Mouse (Mus musculus): ENCODE measurements around the gene Tex33.

Tex33 gene

DNA sequence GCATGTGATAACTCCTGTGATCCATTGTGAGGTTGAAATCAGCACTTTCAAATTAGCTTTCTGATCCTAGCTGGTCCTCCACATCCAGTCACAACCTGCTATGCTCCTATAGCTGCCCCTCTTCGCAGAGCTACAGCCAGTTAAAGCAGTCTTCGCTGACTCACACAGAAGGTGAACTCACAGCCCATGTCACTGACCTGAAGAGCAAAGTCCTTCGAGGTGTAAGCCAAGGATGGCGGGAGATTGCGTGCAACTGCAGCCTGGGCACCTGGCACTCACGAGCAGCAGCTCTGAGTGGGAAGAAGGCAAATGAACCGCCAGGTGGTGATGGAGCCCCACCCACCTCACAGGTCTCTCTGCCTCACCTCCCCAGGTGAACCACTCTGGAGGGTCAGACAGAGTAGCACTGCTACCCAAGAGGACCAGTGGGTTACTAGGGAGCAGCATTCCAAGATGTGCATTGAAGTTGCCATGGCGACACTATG, at the start of gene Tex33:
TSS of gene Tex33 (minus strand) at position 435 of the 485 bp plus-strand sequence.
- in situ Hi-C loops (cut with MseI, MboI): no loop called here

DNA sequence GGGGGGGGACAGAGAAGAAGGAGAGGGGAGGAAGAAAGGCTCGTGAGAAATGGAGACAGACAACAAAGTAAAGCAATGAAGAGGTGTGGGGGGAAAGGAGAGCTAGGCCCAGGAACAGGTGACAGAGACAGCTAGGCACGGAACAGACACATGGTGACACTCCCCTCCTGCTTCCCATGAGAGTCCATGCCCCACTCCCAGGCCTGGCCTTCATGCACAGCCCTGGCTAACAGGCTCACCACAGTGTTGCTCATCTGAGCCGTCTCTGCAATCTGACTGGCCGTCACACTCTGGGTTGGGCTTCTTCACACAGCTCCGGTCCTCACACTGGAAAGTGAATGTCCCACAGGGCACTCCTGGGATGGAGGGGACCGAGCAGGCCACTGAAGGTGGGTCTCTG, 48.1 kb upstream of the Tex33 start:
- in situ Hi-C loops (cut with MseI, MboI): no loop called here

DNA sequence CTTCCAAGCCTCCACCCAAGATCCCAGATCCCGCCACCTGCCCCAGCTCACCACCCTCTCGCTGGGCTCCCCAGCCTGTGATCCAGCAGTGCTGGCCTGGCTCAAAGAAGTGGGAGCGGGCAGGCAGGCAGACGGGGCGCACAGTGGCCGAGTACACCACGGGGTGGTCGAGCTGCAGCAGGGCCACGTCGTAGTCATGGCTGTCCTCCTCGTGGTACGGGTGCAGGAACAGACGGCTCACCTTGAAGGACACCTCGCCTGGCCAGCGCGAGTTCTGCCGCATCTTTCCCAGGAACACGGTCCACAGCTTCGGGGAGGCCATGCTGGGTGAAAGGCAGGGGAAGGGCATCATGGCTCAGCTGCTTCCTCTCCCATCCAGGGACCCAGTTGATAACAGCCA, 46.5 kb upstream of the Tex33 start:
- in situ Hi-C loops (cut with MseI, MboI): no loop called here

DNA sequence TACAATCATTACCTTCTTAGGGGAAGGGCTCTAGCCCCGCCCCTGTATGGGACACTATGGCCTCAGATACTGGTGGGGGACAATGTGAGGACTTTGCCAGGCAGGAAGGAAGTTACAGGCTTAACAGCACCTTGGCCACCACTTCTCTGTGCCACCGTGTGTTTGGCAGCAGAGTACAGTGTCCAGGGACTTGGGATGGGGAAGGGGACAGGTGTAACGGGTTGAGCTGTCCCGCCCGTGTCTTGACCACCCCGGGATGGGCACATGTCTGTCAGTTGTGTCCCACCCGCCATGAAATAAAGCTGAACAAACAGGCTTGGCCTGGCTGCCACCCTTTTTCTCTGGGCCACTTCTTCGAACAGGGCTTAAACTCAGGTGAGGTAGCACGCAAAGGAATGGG, 43.3 kb upstream of the Tex33 start:
- in situ Hi-C loops (cut with MseI, MboI): no loop called here

- in situ Hi-C loops (cut with MseI, MboI): no loop called here
These were observed 42.8 kb upstream of the Tex33 start for GRCm38 (mm10) chr15:78438505-78438904.

DNA sequence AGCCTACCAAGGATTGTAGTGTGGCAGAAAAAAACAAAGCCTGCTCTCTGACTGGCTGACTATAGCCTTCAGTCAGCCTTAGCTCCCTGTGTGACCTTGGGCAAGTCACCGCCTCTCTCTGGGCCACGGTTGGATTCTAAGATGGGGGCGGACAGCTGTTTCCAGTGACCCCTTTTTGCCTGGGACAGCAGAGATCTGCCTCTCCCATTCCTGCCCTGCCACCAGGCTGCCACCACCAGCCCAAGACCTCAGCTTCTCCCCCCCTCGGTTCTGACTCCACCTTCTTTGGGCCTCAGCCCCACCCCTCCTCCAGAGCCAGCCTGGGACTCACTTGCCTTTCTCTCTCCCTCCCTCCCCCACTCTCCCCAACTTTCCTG, 42.3 kb upstream of the Tex33 start:
- in situ Hi-C loops (cut with MseI, MboI): no loop called here

DNA sequence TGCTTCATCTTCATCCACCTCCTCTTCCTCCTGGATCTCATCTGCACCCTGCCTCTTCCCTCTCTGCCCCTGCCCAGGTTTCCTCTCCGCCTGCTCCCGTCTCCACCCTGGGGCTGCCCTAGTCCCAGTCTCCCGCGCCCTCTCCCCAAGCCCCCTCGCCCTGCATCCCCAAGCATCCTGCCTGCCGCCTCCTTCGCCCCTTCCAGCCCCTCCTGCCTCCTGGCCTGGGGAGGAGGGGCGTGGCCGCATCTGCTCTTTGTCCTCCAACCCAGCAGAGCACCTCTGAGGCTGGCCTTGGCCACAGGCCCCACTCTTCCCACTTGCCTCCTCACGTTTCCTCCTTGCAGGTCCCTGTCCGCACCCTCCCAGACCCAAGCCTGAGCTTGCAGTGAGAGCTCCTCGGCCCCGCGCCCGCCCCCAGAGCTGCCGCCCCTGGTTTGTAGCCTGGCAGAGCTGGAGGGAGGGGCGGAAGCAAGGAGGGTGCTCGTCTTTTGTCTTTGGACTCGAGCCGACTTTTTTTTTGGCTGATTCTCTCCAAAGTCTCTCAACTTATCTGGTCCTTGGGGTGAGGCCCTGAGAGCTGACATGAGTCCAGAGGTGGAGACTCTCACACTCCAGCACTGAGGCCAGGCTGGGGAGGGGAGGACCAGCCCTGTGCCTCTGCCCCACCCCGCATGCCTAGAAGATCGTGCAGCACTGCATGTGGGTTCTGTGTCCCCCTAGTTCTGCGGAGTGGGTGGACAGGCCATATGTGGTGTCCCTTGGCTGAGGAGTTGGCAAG, 41.7 kb upstream of the Tex33 start:
- in situ Hi-C loops (cut with MseI, MboI): no loop called here

DNA sequence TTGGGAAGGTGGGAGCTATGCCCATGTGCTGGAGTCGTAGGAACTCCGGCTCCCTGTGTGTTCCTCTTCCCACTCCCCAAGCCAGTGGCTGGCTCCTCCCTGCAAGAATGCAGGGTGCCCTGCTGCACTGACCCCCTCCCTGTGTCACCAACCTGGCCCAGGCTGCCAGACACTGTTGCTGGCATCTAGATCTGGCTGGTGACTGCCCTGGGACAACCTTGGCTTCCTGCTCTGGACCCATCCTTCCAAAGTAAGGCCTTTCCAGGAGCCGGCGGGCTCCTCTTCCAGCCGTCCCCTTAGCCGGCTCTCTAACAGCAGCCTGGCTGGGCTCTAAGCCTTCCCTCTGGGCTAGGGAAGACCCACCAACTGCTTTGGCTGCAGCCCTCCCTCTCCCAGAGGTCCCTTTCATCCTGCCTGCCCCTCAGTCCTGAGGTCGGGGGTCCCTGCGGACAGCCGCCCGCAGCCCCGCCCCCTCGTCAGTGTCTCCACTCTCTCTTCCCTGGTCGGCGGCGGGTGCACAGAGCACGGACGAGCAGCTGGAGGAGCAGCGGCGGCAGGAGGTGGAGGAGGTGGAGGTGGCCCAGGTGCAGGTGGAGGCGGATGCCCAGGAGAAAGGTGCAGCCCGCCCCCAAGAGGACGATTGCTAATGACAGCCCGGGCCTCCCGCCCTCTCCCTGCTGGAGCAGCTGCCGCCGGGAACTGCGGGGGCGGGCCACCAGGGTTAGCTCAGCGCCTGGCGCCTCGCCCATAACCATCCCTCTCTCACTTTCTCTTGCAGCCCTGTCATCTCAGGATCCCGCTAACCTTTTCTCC, 40.9 kb upstream of the Tex33 start:
- in situ Hi-C loops (cut with MseI, MboI): no loop called here

- in situ Hi-C loops (cut with MseI, MboI): no loop called here
These were observed 40.0 kb upstream of the Tex33 start for GRCm38 (mm10) chr15:78435681-78436080.

- in situ Hi-C loops (cut with MseI, MboI): no loop called here
These were observed 39.3 kb upstream of the Tex33 start for GRCm38 (mm10) chr15:78434896-78435520.

DNA sequence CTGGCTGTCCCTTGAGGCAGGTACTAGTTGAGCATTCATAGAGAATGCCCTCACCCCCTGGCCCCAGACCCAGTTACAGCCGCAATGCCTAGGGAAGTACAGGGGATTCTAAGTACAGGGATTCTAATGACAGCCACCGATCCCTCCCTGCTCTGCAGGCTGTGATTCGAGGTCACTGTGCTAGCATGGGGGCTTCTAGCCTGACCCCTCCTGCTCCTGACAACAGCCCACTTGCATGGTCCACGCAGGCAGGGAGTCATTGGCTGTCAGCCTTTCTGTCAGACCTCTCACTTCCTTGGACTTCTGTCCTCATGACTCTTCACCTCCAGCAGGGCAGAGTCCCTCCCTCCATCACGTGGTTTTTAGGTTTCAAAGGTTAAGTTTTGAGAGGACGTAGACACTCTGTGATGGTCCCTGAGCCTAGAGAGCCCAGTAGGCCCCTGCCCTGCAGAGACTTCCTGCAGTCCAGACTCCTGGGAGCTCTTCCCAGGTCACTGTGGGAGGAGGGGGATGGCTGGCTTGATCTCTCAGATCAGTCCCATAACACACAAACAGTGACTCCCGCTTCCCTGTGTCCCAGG, 35.9 kb upstream of the Tex33 start:
- in situ Hi-C loops (cut with MseI, MboI): no loop called here

DNA sequence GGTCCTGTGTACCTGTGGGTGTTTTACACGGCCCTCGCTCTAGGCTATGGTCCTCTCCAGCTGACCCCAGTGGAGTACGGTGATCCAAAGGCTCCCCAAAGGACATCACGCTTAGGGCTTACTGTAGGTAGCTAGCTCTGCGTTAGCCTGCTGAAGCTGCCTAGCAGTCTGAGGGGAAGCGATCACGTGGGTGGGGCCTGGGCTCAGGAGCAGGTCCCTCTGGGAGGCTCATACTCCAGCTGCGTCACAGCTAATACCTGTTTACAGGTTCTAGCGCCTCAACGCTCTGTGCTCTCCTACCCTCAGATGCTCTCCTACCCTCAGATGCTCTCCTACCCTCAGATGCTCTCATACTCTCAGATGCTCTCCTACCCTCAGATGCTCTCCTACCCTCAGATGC, 35.2 kb upstream of the Tex33 start:
- in situ Hi-C loops (cut with MseI, MboI): no loop called here

DNA sequence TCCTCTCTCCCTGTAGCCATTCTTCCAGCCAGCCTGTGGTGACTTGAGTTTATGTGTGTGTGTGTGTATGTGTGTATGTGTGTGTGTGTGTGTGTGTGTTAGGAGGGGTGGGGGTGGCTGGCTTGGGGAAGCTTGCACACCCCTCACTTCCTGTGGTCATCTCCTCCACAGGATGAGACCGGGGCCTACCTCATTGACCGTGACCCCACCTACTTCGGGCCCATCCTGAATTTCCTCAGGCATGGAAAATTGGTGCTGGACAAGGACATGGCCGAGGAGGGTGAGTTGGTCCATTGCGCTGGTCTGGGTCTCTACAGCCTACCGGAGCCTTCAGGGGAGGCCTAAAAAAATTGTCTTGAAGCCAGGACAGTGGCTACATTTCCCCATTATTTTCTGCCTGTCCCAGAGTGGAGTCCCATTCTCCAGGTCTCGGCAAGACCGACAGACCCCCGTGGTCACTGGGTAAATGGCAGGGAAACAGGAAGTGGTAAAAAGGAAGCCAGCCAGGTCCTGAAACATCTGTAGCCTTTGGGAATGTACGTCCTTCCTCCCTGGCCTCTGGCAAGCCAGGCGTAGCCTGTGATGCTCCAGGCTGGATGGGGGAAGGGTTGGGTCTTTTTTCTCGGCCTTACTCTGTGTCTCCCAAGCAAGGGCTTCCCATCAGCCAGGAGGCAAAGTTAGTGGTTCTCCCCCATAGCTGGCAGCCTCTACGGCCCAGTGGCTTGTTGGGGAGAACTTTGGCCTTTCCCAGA, 34.3 kb upstream of the Tex33 start:
- in situ Hi-C loops (cut with MseI, MboI): loop anchor here in 1 of 2 experiments (10.0 kb wide), 1 partner anchor 75 kb away; no protein-coding TSS in a partner anchor

- in situ Hi-C loops (cut with MseI, MboI): loop anchor here in 1 of 2 experiments (10.0 kb wide), 1 partner anchor 74 kb away; no protein-coding TSS in a partner anchor
These were observed 33.4 kb upstream of the Tex33 start for GRCm38 (mm10) chr15:78429139-78429459.

- in situ Hi-C loops (cut with MseI, MboI): loop anchor here in 1 of 2 experiments (10.0 kb wide), 1 partner anchor 74 kb away; no protein-coding TSS in a partner anchor
These were observed 32.9 kb upstream of the Tex33 start, which contains the start of gene Kctd17 for GRCm38 (mm10) chr15:78428391-78429138. TSS of gene Kctd17 (plus strand) at chr15:78428564.

DNA sequence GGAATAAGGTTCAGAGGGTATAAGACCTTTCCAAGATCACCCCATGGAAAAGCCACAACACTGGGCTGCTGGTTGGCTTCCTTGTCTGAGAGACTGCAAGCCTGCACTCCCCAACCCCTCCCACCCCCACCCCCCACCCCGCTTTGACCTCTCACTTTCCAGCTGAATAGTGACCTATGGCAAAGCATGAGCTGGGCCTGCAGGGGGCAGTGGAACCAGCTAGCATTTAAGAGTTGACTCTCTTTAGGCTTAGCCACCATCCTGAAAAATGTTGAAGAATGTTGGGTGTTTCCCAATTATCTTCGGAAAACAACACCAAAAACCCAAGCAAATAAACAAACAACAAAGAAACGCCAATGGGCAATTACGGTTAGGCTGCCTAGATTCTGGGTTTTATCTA, 29.5 kb upstream of the Tex33 start:
- in situ Hi-C loops (cut with MseI, MboI): loop anchor here in 1 of 2 experiments (10.0 kb wide), 1 partner anchor 70 kb away; no protein-coding TSS in a partner anchor

GRCm38 (mm10) chr15:78424507-78424906, 28.8 kb upstream of the Tex33 start:
- in situ Hi-C loops (cut with MseI, MboI): loop anchor here (5.0 to 10.0 kb wide), 2 partner anchors 70 to 72 kb away; no protein-coding TSS in a partner anchor

GRCm38 (mm10) chr15:78422046-78422956, 26.6 kb upstream of the Tex33 start:
- in situ Hi-C loops (cut with MseI, MboI): loop anchor here (5.0 to 10.0 kb wide), 2 partner anchors 68 to 70 kb away; no protein-coding TSS in a partner anchor

DNA sequence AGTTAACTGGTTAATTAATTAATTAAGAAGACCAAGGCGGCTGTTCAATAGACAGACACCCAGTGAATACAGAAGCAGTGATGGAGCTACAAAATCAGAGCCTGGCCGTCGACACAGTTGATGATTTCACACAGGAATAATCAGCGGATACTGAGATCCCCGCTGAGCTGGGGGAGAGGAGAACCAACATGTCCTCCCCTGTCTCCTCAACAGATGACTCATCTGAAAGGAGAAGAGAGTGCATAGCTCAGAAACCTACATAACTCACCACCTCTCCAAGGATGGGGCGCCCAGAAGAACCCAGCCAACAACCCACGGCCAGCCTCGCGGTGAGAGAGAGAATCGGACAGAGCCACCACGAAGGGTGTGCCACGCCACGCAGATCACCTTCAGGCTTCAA, 24.7 kb upstream of the Tex33 start:
- in situ Hi-C loops (cut with MseI, MboI): loop anchor here (5.0 to 10.0 kb wide), 2 partner anchors 66 to 68 kb away; no protein-coding TSS in a partner anchor
